ENCODE assay signal across 19 mouse cellular contexts in genomic region chr11:60288980-60289379, GRCm38 (mm10).
A peak's percentile ranks its signal among the peaks of the same experiment; 100 is the strongest.
DNase-seq lines count a peak whose midpoint lies in the region; ATAC-seq and TF ChIP-seq lines count a peak whose summit lies in the region.
"Had no signal": no experiment of that assay in that cellular context is flagged by ENCODE, and none has a peak within 500 bp of the region (broad histone marks: within the 10 kb centered on the region; RNA-seq: fewer than 3 reads in every experiment).

No protein-coding gene starts in this region.

- no peak for DNase-seq in hindbrain, embryonic 10.5 days (ENCODE audit: low spot score)
- peak; percentile 78 for DNase-seq in lung, postnatal 0 days (ENCODE audit: low spot score)
- DNase-seq in lung, postnatal 4 days, result no peak
- DNase-seq in midbrain, embryonic 11.5 days (ENCODE audit: low spot score, missing footprints), result peak; percentile 69
- DNase-seq: adrenal gland, postnatal 36 days; cerebellum, postnatal 14 days; forebrain, postnatal 0 days; gastrocnemius, postnatal 10 days; heart, postnatal 36 days; kidney, adult 9 months; right cerebral cortex, adult 18-20 months; thymus, adult 2 months had no signal

- 33% methylated on average over 5 of the region's 5 CpGs for WGBS in hindbrain, embryonic 15.5 days
- 58% methylated on average over 5 of the region's 5 CpGs for WGBS in hindbrain, embryonic 10.5 days
- WGBS in lung, postnatal 0 days, result 39% methylated on average over 5 of the region's 5 CpGs
- 45% methylated on average over 5 of the region's 5 CpGs for WGBS in midbrain, embryonic 11.5 days
- WGBS in stomach, embryonic 15.5 days, result 34% methylated on average over 5 of the region's 5 CpGs
- 73% methylated on average over 5 of the region's 5 CpGs for WGBS in heart, embryonic 12.5 days

- H3K4me3 ChIP-seq in hindbrain, embryonic 15.5 days, result no peak overlapping the region
- no peak overlapping the region for H3K4me3 ChIP-seq in hindbrain, embryonic 10.5 days
- H3K4me3 ChIP-seq in lung, postnatal 0 days (ENCODE audit: low read depth, low read length), result no peak overlapping the region
- no peak overlapping the region for H3K4me3 ChIP-seq in midbrain, embryonic 11.5 days (ENCODE audit: low read depth, low read length)
- H3K4me3 ChIP-seq in stomach, embryonic 15.5 days (replicated peaks), result no peak overlapping the region
- no peak overlapping the region for H3K4me3 ChIP-seq in heart, embryonic 12.5 days
- H3K4me3 ChIP-seq: embryonic facial prominence, embryonic 15.5 days; heart, embryonic 10.5 days; liver, embryonic 12.5 days; megakaryocyte, embryonic 14.5 days had no signal

- H3K27me3 ChIP-seq in hindbrain, embryonic 15.5 days, result no peaks in the 10 kb centered on the region
- no peaks in the 10 kb centered on the region for H3K27me3 ChIP-seq in hindbrain, embryonic 10.5 days (ENCODE audit: insufficient read depth, poor library complexity, severe bottlenecking)
- H3K27me3 ChIP-seq in lung, postnatal 0 days (replicated peaks; ENCODE audit: insufficient read depth, low read length), result no peaks in the 10 kb centered on the region
- no peaks in the 10 kb centered on the region for H3K27me3 ChIP-seq in midbrain, embryonic 11.5 days (ENCODE audit: control insufficient read depth, insufficient read depth, low read length)
- H3K27me3 ChIP-seq in stomach, embryonic 15.5 days (replicated peaks), result no peaks in the 10 kb centered on the region
- H3K27me3 ChIP-seq in heart, embryonic 12.5 days (replicated peaks), result no peaks in the 10 kb centered on the region
- H3K27me3 ChIP-seq: embryonic facial prominence, embryonic 15.5 days; liver, embryonic 12.5 days; megakaryocyte, embryonic 14.5 days had no signal

- no peak for TF ChIP-seq CTCF in lung, postnatal 0 days (IDR thresholded peaks at IDR 0.05)

- no peak overlapping the region for H3K4me2 ChIP-seq in hindbrain, embryonic 15.5 days
- no peak overlapping the region for H3K4me2 ChIP-seq in lung, postnatal 0 days (replicated peaks; ENCODE audit: low read depth, low read length)
- H3K4me2 ChIP-seq in midbrain, embryonic 11.5 days, result no peak overlapping the region
- no peak overlapping the region for H3K4me2 ChIP-seq in stomach, embryonic 15.5 days
- H3K4me2 ChIP-seq in heart, embryonic 12.5 days, result no peak overlapping the region
- H3K4me2 ChIP-seq: embryonic facial prominence, embryonic 15.5 days; liver, embryonic 12.5 days had no signal

- no peak for ATAC-seq in hindbrain, embryonic 15.5 days (ENCODE audit: low FRiP score, low read depth)
- ATAC-seq in lung, postnatal 0 days, result peak; percentile 35; the same call in 1 of the 2 replicates
- ATAC-seq in midbrain, embryonic 11.5 days (ENCODE audit: low FRiP score), result no peak
- no peak for ATAC-seq in stomach, embryonic 15.5 days (ENCODE audit: insufficient read depth, low FRiP score, low read depth)
- ATAC-seq in heart, embryonic 12.5 days (ENCODE audit: insufficient number of reproducible peaks, low FRiP score), result no peak
- ATAC-seq: forebrain, postnatal 0 days; liver, embryonic 12.5 days had no signal

- 0 out of 2 replicates have a peak, but pooled peaks have one; percentile 20 for TF ChIP-seq EP300 in lung, postnatal 0 days (IDR thresholded peaks at IDR 0.05)

- H3K9me3 ChIP-seq in hindbrain, embryonic 15.5 days, result no peaks in the 10 kb centered on the region
- no peaks in the 10 kb centered on the region for H3K9me3 ChIP-seq in hindbrain, embryonic 10.5 days
- H3K9me3 ChIP-seq in lung, postnatal 0 days (ENCODE audit: low read length), result no peaks in the 10 kb centered on the region
- no peaks in the 10 kb centered on the region for H3K9me3 ChIP-seq in midbrain, embryonic 11.5 days (ENCODE audit: control insufficient read depth, low read length)
- no peaks in the 10 kb centered on the region for H3K9me3 ChIP-seq in stomach, embryonic 15.5 days
- H3K9me3 ChIP-seq in heart, embryonic 12.5 days (replicated peaks), result no peaks in the 10 kb centered on the region
- H3K9me3 ChIP-seq: embryonic facial prominence, embryonic 15.5 days; heart, embryonic 10.5 days; liver, embryonic 12.5 days; megakaryocyte, embryonic 14.5 days had no signal

- no peak overlapping the region for H3K9ac ChIP-seq in hindbrain, embryonic 15.5 days
- H3K9ac ChIP-seq in lung, postnatal 0 days (replicated peaks; ENCODE audit: low read depth), result no peak overlapping the region
- no peak overlapping the region for H3K9ac ChIP-seq in midbrain, embryonic 11.5 days (ENCODE audit: low read length)
- no peak overlapping the region for H3K9ac ChIP-seq in stomach, embryonic 15.5 days
- no peak overlapping the region for H3K9ac ChIP-seq in heart, embryonic 12.5 days
- H3K9ac ChIP-seq: embryonic facial prominence, embryonic 15.5 days; forebrain, postnatal 0 days; liver, embryonic 12.5 days had no signal

- peaks cover 73% of the 10 kb centered on the region for H3K4me1 ChIP-seq in hindbrain, embryonic 15.5 days (replicated peaks)
- H3K4me1 ChIP-seq in hindbrain, embryonic 10.5 days (replicated peaks), result peaks cover 44% of the 10 kb centered on the region
- H3K4me1 ChIP-seq in lung, postnatal 0 days (ENCODE audit: insufficient read depth, low read depth, low read length), result 0 out of 2 replicates have a peak, but pooled peaks cover 9% of the 10 kb centered on the region
- H3K4me1 ChIP-seq in midbrain, embryonic 11.5 days (ENCODE audit: control insufficient read depth, insufficient read depth, low read length), result peaks cover 9% of the 10 kb centered on the region; the same call in 1 of the 2 replicates
- H3K4me1 ChIP-seq in stomach, embryonic 15.5 days, result peaks cover 33% of the 10 kb centered on the region
- peaks cover 57% of the 10 kb centered on the region for H3K4me1 ChIP-seq in heart, embryonic 12.5 days (replicated peaks)

- peak overlapping the region; percentile 56 for H3K27ac ChIP-seq in hindbrain, embryonic 15.5 days (replicated peaks)
- no peak overlapping the region for H3K27ac ChIP-seq in hindbrain, embryonic 10.5 days
- H3K27ac ChIP-seq in lung, postnatal 0 days (ENCODE audit: low read length), result 0 out of 2 replicates have a peak overlapping the region, but pooled peaks have one; percentile 22
- no peak overlapping the region for H3K27ac ChIP-seq in midbrain, embryonic 11.5 days (ENCODE audit: low read depth, low read length)
- H3K27ac ChIP-seq in stomach, embryonic 15.5 days, result peak overlapping the region; percentile 16; the same call in 1 of the 2 replicates
- no peak overlapping the region for H3K27ac ChIP-seq in heart, embryonic 12.5 days (ENCODE audit: poor library complexity, severe bottlenecking)
- H3K27ac ChIP-seq: embryonic facial prominence, embryonic 15.5 days; heart, embryonic 10.5 days; liver, embryonic 12.5 days had no signal

- no peaks in the 10 kb centered on the region for H3K36me3 ChIP-seq in hindbrain, embryonic 15.5 days
- H3K36me3 ChIP-seq in hindbrain, embryonic 10.5 days, result no peaks in the 10 kb centered on the region
- H3K36me3 ChIP-seq in lung, postnatal 0 days (ENCODE audit: insufficient read depth, low read length), result no peaks in the 10 kb centered on the region
- H3K36me3 ChIP-seq in midbrain, embryonic 11.5 days (ENCODE audit: control insufficient read depth, insufficient read depth, low read length), result no peaks in the 10 kb centered on the region
- no peaks in the 10 kb centered on the region for H3K36me3 ChIP-seq in stomach, embryonic 15.5 days
- H3K36me3 ChIP-seq in heart, embryonic 12.5 days, result no peaks in the 10 kb centered on the region
- H3K36me3 ChIP-seq: embryonic facial prominence, embryonic 15.5 days; heart, embryonic 10.5 days; liver, embryonic 12.5 days had no signal

Comparison
In these comparisons a context has a peak if more than half of its experiments do, and no peak if none do; other contexts are left out.
1. H3K27ac ChIP-seq: peak in hindbrain, embryonic 15.5 days (single experiment), lung, postnatal 0 days (single experiment) and stomach, embryonic 15.5 days (single experiment); none in hindbrain, embryonic 10.5 days (single experiment), midbrain, embryonic 11.5 days (single experiment) and heart, embryonic 12.5 days (single experiment).
2. DNase-seq: peak in lung, postnatal 0 days (single experiment) and midbrain, embryonic 11.5 days (single experiment); none in hindbrain, embryonic 10.5 days (single experiment) and lung, postnatal 4 days (0 of 2).